Mouse (Mus musculus) frontal cortex, postnatal 36 days (tissue): ENCODE results near the gene Parp8.
"Not testable (repeated sequence)": the region's sequence is repeated elsewhere in the genome, so short reads cannot be mapped to it uniquely, and the experiment has no call there.

Source experiments
- DNase-seq, 2 experiments: peaks; one replicate each; pipeline ENCODE4 v3.0.0; 2022; ENCODE audit warnings: low spot score in 2 of 2

Parp8 gene

DNA sequence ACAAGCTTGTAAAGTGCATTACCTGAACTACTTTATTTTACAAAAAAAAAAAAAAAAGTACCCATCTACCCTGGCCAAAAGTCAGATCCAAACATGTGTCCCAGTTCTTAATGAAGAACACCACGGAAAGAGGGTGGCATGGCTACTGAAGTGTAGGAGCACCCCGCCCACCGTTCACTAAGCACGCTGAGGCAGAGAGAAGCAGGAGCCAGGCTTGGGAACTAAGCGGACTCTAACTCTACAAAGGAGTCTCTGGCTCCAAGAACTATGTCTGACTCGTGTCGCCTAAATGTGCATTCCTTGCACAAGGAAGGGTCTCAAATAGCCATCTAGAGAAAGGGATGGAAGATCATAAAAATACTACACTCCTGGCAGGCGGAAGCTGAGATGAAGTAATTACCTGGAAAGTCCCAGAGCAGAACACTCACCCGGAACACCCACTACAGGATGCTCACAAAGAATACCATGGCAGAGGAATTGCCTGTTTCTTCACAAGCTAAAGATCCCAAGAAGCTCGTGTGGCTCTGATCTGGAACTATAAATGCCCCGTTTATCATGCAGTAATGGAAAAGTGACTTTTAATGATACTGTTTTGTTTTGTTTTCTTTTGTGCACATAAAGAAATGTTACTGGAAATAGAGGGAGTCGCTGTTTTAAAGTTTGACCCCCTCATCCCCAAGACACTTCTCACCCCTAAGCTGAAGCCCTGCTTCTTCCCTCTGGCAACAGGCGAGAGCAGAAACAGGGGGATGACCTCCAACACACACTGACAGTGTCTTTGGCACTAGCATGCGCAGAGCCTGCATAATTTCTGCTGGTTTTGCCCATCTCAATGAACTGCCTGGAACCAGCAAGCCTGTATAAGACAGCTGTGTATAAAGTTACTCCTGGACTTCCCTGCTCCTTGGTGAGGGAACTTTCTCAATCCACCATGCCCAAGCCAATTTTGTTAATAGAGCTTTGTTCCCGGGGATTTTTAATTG, 62.6 kb downstream of the Parp8 start:
- no peak for DNase-seq

DNA sequence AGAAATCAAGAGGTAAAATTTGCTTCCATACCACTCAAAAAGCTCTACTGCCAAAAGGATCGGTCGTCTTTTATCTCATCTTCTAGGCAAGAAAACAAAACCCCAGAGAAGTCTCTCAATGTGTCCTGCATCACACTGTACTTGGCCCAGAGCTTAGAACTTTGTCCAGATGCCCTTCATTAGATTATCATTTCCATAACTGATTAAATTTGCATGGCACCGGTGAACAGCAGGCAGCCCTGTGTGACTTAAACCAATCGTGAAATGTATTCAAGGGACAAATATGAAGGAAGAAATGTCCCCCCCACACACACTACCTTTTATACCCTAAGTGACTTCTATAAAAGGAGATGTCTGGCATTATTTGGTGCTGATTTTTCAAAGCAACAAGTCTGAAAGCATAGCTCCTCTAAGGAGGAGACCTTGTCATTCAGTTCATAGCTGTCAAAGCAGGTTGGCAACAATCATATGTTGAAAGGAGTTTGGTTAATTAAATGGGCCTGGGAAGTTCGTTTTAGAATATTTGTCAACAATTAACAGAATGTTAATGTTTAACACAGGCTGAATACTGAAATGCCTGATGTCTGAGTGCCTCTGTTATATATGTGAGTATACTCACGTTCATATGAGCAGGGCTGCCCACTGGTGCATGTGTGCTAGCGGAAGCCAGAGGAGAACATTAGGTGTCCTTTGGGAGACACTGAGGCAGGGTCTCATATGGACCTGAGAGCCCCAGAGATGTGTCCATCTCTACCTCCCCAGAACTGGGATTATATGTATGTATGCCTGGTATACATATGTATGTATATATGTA, 66.4 kb downstream of the Parp8 start:
- DNase-seq, result no peak

DNA sequence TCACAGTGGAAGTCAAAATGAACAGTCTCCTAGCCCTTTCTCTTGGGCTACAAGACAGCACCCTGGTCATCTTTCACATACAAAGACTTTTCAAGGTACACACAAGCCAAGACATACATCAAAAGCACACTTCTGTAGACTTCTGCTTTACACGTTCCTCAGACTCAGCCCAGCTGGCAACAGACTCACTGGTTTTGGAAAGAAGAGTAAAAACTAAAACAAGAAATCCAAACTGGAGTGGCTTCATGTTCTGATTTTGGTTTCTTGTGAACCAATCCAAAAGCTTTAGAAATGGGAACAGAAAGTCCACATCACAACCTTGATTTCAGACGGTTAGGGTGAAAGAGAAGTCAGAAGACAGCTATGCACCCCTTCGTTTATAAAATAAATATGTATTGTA, 67.8 kb downstream of the Parp8 start:
- DNase-seq, result no peak

GRCm38 (mm10) chr13:116951336-116951735, 74.0 kb downstream of the Parp8 start:
- DNase-seq, result no peak

DNA sequence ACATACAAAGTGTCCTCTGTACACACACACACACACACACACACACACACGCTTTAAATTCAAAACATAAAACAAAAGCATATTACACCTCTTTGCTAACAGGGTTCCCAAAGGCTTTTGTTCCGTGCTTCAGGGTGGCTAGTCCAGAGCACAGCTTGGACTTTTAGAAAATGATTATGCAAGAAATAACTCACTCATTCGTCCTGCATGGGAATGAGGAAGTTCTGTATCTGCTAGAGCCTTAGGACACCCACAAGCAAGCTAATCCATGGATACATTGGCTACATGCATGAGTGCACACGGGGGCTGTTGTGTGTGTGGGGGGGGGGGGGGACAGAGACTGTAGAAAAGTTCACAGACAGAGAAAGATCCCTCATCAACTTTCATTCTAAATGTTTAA, 75.8 kb downstream of the Parp8 start:
- DNase-seq, result no peak

- DNase-seq, result no peak
Measured at GRCm38 (mm10) chr13:116949056-116949455, 76.3 kb downstream of the Parp8 start.

GRCm38 (mm10) chr13:116948299-116948659, 77.1 kb downstream of the Parp8 start:
- DNase-seq, result no peak

- no peak for DNase-seq
Measured at GRCm38 (mm10) chr13:116947611-116948298, 77.6 kb downstream of the Parp8 start.

- no peak for DNase-seq
Measured at GRCm38 (mm10) chr13:116946566-116946965, 78.8 kb downstream of the Parp8 start.

DNA sequence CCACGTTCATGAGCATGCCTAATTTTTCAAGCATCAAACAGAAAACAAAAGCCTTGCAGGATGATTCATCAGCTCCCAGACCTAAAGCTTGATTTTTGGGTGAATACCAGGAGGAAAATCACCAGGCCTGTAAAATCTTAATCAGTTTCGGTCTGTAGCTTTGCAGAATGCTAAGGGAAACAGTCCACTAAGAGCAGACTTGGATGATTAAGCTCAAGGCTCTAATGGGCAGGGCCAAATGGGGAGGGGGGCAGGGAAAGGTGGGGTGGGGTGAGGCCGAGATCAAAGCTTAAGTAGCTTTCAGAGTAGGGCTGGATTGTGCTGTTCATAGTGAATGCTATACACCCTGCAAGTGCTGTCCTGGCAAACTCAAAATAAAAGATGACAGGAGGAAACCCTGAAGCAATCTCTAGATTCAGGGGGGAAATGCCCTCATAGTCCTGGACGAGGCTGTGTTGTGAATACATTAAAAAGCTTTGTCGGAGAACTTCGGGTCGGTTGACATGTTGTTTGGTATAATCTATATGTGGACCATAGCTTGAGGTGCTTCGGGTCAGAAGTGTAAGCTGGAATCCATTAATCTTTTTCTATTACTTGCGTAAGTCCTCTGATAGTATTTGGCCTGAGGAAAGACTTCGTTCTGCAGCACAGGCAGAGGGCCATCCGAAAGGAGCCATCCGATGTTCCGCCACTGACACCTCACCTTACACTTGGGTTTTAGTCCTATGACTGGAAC, 83.9 kb downstream of the Parp8 start:
- DNase-seq, result no peak

DNA sequence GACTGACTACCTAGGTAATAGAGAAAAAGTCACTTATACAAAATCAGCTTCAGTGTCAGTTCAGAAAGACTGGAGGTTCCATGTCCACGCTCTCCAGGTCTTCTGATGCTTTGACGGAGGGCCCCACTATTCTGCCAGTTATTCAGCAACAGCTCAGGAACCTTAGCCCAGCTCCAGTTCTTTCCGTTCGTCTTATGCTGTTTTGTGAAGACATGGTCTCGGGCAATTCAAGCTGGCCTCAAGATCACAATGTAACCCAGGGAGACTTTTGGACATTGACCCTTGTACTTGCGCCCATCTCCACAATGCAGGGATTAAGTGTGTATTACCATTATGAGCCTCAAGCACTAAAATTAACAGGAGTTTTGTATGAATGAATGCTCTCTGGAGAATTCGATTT, 84.6 kb downstream of the Parp8 start:
- DNase-seq, result no peak

DNA sequence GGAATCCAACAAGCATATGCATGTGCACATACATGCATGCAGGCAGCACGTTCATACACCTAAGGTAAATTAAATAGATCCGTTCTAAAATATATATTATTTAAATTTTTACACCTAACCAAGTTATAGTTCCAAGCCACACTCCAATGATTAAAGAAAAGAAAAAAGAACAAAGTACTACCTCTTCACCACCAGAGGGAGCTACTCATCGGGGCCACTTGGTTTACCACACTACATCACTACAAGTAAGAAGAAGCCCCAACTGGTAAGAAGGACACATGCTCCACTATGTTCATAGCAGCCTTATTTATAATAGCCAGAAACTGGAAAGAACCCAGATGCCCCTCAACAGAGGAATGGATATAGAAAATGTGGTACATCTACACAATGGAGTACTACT, 88.3 kb downstream of the Parp8 start:
- not testable (repeated sequence) for DNase-seq

DNA sequence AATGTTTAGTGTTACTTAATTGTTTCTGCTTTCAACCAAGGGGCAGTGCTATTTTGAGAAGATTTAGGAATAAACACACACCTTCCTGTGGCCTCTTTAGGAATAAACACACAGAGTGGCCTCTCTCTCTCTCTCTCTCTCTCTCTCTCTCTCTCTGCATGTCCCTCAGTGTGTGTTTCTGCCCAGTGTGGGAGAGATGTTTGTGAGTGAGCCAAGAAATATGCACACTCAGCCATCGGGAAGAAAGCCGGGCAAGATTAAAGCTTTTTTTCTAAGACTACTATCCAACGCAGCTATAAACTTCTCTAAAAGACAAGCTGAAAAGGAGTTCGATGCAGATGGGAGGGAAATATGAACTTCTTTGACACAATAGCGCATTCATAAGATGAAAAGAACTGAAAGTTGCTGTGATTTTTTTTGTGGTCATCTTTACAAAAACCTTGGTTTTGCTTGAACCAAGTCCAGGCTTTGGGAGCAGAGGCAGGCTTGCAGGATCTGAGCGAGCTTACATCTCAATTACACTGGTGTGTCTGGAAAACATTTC, 107.9 kb downstream of the Parp8 start:
- DNase-seq, result no peak

DNA sequence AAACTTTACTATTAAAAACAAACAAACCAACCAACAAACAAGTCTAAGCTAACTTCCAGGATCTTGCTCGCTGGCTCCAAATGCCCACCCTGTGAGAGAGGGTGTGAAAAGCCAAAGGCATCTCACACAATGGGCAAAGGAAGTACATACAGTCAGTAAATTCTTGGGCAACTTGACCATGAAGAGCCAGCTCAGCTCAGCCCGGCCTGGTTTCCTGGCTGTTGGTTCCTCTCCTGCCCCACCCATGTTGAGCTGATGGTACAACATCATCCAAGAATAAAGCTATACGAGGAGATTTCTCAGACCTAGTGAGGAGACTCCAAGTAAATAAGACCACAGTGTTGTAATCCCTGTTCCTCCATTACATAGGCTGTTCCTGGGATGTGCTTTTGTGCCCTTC, 117.1 kb downstream of the Parp8 start:
- no peak for DNase-seq

DNA sequence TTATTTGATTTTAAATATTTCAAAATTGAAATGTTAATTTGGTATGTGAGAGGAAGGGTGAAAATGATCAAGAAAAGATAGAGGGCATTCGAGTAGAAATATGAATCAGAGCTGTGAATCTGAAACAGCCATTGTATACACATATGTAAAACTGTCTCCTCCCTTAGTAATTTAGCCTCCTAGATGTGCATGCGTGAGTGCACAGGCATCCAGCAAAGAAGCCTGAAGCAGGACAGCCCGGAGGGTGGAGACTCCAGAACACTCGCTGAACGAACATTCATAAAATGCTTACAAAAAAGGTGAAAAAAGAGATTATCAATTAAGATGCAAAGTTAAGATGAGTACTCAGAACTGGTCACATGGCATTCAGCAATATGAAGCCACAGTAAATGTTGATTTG, 121.9 kb downstream of the Parp8 start:
- no peak for DNase-seq

GRCm38 (mm10) chr13:116898395-116898794, 126.9 kb downstream of the Parp8 start:
- DNase-seq, result no peak

GRCm38 (mm10) chr13:116897711-116898110, 127.6 kb downstream of the Parp8 start:
- no peak for DNase-seq

- DNase-seq, result no peak
Measured at GRCm38 (mm10) chr13:116884422-116884942, 140.9 kb downstream of the Parp8 start.

- DNase-seq, result no peak
Measured at GRCm38 (mm10) chr13:116882226-116882625, 143.1 kb downstream of the Parp8 start.

DNA sequence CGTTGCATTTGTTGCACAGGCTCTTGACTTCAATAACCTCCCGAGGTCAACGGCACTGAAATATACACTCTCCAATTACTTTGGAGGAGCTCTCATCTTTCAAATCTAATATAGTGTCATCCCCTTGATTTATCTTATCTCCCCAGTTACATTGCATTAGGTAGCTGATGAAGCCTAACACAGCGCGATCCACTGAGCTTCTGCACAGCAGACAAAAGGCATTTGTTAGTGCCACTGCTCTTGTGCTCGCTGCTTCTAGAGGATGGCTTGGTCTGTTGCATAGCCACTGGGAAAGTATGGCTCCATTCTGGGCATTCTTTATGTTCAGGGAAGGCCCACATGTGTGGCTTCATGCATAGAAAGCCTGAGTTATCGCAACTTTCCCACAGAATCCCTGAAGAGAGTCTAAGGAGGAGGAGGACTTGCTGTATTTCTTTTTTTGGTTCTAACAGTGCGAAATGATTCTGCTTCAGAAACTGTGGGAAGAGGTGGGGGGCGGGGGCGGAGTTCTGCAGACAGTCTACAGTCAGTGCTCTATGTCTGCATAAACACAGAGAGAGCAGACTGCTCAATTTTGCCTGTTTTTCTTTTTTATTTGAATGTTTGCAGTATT, 145.7 kb downstream of the Parp8 start:
- DNase-seq, result peak in 1 of 2 experiments; percentile 9
